Mouse (Mus musculus) mouse embryonic stem cell (cell line): ENCODE results near the gene Bcat1.

Experiments
- in situ Hi-C, 2 experiments: fragments of 300-500 bp; cut with MboI; formaldehyde crosslinking; loops; 1 replicate in 1 of 2; 3 replicates in 1 of 2; pipeline ENCODE4 v1.14.3; 2019 to 2020; ENCODE audit warnings: low sequenced_read_pairs in 2 of 2, low pct_unique_long_range_greater_than_20kb in 1 of 2, mixed read lengths in 1 of 2; ENCODE audit not compliant: unreplicated experiment in 1 of 2

The Bcat1 gene

DNA sequence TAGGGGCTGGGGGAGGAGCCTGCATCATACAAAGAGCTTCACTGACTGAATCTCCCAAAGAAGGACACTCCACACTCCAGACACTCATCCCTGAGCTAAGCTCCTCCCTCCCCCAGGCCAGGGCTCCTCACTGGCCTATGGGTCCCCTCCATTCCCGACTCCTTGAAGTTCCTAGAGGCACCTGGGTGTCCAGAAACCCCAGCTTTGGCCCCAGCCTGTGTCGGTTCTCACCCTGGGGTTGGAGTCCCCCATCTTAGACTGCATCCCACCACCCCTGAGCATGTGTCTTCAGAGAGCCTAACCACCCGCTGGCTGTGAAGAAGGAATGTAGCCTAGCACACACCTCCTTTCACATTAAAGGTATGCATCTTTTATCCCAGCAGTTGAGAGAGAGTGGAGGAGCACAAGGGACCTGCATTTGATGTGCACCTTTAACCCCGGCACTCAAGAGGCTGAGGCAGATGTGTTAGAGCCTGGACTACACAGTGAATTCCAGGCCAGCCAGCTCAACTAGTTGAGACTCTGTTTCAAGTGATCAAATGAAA lies 10.6 kb downstream of the Bcat1 start:
- in situ Hi-C loops = no loop called here

DNA sequence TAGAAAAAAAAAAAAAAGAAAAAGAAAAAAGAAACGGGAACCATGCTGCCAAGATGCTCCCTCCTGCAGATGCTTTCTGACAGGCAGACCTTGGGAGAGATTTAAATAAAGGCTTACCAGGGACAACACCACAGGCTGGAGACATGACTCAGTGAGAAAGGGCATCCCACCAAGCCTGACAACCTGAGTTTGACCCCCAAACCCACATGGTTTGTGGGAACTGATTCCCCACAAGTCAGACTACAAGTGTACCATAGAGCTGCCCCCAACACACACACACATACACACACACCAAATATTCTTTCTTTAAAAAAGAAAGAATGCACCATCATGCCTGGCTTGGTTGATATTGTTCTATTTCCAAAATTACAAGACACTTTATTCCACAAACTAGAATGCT lies 11.9 kb downstream of the Bcat1 start:
- in situ Hi-C loops = no loop called here

DNA sequence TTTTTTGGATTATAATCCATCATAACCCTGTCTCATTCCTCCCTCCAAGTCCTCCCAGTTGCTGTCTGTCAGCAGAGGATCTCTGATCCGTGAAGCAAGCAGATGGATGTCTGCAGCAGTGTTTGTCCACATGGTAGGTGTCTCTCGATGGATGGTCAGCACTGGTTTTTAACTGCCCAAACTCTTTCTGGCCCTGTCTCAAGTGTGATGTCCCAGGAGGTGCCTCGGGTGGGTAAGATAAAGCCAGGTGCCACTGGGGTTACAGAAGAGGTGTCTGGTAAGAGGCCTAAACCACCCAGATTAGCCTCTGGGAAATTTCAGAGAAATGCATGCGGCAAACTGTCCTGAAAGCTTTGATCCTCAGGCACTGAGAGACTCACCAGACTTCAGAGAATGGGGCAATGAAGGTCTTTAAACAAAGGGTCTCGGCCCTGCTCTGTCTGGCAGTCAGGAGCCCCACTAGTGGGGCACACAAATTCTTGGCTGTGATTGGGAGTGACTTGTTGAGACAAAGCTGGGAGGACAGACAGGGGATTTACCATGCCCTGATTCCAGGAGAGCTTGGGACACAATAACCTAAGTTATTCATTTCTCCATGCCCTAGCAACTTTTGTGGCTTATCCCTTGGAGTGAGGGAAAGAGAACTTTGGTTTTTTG lies 12.6 kb downstream of the Bcat1 start:
- in situ Hi-C loops = no loop called here

DNA sequence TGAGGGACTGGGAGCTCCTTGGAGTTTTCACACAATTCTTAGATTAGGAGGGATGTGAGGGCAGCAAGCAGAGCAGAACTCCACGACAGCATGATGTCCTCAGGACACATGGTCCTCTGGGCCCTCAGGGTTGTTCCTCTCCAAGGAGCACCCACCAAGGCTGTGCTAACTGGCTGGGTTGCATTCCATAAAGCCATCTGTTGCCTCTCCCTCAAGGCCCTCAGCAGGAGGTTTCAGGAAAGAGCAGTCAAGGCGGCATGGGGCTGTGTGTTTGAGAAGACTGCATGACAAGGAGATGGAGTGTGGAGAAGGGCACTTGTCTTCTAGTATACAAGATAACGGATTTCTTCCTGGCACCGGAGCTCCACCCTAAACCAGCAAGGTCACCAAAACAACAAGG lies 13.2 kb downstream of the Bcat1 start:
- in situ Hi-C loops = no loop called here

DNA sequence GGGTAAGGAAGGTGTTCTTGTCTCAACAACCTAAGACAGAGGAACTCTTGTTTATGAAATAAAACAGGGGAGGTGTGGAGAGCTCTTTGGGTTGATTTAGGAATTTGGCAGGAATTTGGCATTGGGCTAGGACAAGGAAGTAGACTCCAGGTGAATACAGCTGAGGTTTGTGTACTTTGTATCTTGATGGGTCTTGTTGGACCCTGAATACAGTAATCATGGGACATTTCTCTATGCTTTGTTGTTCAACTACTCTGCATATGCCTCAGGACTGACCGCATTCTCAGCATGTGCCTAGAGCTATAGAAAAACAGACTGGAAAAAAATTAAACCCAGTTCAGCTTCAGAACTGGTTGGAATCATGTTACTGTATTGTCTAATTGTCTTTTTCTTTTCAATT lies 14.6 kb downstream of the Bcat1 start:
- in situ Hi-C loops = no loop called here

DNA sequence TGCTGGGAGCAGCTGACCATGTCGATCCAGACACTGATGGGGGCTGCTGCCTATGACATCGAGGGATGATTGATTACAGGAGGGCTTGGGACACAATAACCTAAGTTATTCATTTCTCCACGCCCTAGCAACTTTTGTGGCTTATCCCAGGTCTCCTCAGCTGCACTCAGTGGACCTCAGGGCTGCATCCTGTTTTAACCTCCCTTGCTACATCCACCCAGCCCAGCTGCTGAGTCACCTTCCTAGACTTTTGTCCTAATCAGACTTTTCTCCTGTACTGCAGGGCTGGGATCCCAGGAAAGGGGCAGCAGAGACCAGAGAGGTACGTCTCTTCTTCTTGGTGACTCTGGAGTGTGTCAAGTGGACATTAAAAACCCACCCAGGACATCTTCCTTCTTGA lies 19.9 kb downstream of the Bcat1 start:
- in situ Hi-C loops = no loop called here

DNA sequence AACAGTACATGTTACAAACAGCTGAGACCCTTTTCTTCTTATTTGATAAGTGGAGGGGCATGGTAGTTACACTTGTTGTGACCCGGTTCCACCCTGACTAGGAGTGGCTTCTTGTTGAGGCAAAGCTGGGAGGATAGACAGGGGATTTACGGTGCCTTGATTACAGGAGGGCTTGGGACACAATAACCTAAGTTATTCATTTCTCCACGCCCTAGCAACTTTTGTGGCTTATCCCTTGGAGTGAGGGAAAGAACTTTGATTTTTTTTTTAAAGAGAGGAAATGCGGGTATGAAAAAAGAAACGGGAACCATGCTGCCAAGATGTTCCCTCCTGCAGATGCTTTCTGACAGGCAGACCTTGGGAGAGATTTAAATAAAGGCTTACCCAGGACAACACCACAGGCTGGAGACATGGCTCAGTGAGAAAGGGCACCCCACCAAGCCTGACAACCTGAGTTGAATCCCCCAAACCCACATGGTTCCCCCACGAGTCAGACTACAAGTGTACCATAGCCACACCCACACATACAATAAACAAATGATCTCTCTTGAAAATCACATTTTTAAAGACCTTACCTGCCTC lies 20.6 kb downstream of the Bcat1 start:
- in situ Hi-C loops = no loop called here

DNA sequence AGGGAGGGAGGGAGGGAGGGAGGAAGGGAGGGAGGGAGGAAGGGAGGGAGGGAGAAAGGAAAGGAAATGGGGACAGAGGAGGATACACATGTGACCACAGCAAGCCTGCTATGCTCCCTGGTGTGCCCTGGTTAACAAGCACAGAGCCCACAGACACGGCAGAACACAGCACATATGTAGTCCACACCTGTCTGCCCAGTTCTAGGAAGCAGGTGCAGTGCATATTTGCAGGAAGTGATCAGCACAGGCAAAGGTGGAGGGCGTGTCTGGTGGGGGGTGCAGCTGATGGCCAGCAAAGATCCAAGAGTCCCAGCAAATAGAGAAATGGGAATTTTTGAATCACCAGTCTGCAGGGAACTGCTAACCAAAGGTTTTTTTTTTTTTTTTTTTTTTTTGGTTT lies 23.3 kb downstream of the Bcat1 start:
- in situ Hi-C loops = no loop called here

DNA sequence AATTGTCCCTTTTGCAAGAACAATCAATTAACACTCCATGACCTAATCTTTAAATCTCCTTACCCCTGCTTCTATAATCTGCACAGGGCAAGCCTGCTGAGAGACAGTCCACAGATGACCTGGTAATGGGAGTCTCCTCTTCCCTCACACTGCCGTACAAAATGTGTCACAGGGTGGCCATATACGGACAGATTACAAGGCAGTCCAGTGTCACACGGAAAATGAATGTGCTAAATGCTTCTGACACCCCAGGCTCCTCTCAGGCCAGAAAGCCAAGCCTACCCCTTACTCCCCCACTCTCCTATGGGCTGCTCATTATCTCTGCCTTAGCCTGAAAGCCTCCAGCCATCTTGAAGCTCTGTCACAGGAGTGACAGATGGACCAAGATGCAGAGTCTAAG lies 25.1 kb downstream of the Bcat1 start:
- in situ Hi-C loops = no loop called here

DNA sequence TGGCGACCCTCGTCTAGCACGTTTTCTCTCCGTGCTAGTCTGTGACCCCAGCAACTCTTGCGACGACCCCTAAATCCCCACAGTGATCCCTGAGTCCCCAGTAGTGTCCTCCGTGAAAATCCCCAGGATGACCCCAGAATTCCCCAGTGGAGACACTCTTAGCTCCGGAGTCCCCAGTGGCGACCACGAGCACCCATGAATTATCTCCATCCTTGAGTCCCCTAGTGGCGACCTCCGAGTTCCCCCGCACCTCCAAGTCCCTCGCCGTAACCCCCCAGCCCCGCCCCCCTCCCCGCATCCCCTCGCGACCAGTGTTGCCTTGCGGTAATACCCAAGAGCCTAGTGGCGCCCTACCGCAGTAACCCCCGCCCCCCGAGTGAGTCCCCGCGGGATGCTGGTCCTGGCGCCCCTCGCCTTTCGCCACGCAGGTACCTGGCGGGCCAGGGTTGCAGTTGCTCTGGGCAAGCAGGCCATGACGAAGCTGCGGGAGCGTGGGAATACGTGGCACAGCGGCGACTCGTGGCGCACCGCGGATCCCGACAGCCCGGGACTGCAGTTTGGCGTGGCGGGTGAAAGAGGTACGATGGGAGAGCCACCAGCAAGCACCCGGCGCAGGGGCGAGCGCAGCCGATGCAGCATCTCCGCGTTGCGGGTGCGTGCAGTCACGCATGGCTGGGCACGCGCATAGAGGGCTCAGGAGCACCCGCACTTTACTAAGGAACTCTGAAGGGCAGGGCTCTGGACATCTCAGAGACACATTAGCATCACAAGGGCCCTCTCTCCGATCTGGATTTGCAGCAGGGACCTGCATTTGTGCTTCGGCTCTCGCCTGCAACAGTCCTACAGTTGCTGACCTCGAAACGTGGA lies 27.6 kb downstream of the Bcat1 start:
- in situ Hi-C loops = no loop called here

DNA sequence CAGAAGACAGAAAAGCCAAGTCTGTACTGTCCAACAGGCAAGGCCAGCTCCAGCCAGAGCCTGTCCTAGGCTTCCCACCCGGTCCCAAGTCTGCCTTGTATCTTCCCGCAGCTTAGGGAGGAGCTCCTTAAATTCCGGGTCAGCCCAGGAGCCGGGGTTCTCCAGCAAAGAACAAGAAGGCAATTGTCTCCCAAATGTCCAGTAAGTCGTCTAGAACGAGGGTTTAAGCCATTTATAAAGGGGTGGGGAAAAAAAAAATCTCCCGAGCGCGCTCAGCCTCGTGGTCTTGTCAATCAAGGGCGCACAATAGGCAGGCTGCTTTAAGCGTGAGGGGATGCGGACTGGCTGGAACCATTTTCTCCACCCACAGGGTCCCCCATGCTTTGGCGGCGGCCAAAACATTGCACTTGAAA lies 28.5 kb downstream of the Bcat1 start:
- in situ Hi-C loops = no loop called here

DNA sequence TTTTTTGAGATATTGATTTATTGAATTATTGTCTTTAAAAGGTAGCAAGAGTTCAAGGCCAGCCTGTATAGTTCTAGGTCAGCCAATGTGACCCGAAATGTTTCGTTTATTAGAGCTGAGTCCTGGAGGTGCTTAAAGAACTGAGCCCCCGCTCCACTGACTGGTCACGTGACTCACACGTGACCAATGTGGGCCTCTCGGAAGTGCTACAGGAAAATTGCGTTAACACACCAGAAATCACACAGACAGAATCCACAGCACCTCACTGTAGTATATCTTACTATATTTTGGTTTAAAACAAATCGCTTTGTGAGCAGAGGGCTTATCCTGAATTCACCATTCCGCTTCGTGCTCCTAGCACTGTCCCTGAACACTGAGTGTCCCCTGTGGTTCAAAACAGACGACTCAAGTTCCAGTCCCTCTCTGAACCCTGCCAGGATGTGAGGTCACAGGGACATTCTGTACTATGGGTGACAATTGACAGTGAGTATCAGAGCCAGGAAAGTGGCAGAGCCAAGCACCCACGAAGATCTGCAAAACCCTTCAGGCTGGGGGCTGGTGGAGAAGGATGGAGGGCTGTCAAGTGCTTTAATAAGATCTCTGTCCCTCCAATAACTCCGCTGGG lies 29.6 kb downstream of the Bcat1 start:
- in situ Hi-C loops = no loop called here

DNA sequence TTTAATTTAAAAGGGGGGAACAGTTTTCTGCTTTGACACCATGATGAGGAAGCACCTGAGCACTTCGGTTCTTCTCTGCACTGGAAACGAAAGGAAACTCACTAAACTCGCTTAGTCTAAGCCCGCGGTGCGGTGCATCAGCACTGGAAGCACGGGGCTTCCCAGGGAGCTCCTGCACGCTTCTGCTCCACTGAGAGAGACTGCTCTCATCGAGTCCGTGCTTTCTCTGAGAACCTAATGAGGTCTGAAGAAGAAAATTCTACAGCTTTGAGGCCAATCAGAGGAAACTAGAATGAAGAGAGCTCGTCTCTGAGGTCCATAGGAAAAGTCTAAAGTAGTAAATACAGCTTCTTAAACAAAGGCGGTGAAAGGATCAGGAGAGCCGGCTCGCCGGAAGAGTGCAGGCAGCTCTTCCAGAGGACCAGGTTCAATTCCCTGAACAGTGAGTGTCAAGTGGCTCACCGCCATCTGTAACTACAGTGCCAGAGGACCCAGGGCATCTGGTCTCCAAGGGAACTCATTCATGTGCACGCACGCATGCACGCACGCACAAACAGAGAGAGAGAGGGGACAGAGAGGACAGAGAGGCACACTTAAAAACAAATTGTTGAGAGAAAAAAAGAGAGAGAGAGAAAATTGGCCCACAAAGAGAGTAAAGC lies 30.9 kb downstream of the Bcat1 start:
- in situ Hi-C loops = no loop called here

DNA sequence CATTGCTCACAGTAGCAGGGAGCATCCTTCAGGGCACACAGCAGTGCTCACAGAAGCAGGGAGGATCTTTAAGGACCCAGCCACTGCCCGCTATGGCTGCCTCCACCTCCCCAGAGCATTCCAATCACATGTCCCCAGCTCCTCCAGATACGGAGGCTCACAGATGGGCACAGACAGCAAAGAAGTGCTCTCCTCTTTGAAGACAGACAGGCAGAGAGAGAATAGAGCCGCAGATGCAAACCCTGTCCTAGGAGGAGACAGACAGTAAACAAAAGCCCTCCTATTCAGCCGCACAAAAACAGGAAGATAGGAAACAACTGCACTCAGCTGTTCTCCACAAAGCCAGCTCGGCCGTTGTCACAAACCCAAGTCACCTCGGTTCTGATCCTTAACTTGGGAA lies 35.3 kb downstream of the Bcat1 start:
- in situ Hi-C loops = no loop called here

DNA sequence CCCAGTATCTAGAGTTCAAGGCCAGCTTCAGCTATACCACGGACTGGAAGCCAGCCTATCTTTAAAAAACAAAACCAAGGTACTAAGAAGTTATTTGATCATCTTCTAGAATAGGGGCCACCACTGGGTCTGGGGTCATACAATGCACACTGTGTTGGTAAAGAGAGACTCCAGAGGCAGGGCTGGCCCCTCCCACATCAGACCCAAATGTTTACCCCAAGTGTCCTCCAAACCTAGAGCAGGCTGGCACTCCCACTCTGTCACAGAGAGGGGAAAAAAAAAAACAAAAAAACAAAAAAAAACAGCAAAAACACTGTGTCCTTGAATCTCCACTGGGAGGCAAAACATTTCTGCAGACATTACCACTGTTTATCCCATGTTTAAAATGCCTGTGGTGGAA lies 38.4 kb downstream of the Bcat1 start:
- in situ Hi-C loops = no loop called here

DNA sequence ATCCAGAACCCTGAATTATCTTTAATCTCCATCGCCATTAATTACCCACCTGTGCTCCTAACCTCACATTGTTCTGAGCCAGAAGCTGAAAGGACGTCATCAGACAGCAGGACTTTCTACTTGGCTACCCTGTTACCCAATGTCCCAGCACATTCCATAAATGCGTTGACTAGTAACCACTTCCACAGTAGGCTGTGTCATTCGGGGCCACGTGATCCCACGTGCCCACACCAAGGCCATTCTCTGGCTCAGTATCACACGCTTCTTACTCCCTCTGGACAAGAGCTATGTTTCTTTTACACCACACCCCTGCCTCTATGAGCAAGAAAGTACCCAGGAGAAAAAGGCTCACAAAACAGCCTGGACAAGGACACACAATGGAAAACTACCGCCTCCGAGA lies 40.6 kb downstream of the Bcat1 start:
- in situ Hi-C loops = no loop called here

DNA sequence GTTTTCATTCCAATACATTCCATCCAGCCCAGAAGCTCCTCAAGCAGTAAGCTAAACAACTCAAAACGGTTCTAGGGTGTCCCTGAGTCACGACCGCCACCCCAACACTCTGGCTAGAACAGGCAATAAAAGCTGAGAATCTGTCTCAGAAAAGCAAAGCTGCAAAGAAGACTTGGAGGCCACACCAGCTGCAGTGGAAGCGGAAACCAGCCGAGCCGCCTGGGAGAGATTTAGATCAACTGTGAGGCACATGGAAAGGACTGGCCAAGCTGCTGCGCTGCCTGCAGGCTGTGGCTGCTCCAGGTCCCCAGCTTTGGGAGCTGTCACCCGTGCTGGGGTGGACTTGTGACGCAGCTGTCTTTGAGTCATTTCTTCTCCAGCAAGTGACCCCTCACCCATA lies 45.4 kb downstream of the Bcat1 start:
- in situ Hi-C loops = no loop called here

DNA sequence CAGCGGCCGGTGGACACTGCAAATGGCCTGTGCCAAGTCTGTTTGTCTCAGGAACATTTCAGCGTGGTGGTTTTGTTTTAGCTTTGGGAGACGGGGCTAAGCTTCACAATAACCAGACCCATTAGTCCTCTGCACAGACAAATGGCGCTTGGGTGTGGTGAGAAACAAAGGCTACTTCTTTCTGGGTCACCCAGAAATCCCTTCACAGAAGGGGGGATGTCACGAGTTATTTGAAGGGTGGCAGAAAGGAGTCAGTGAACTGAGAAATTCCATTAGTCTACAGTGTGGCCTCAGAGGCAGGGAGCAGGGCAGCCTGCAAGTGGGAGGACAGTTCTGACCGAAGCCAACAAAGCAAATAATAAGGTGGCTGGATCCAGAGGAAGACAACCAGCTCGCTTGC lies 52.0 kb downstream of the Bcat1 start:
- in situ Hi-C loops = no loop called here
